Mouse (Mus musculus) hindbrain, embryonic 13.5 days (tissue): Measurements from ENCODE around the gene Mink1. TPM values are rescaled to one million over a fixed set of nuclear protein-coding genes. Genes with fewer than 3 reads are reported as not detected.
A peak's percentile ranks its signal among the peaks of the same experiment; 100 is the strongest.

Experiments used
- ATAC-seq: fragments of 200-750 bp; cut with Nextera tagmentation; 2 replicates; pipeline ENCODE4 v1.8.0; 2017; ENCODE audit warnings: moderate TSS enrichment; ENCODE audit not compliant: low FRiP score
- H3K27ac ChIP-seq: fragments of 300-500 bp; sonication (generic); 2 replicates; pipeline ENCODE4 v1.5.1; 2015; ENCODE audit warnings: inconsistent platforms, mild to moderate bottlenecking, moderate library complexity
- H3K27me3 ChIP-seq: fragments of 300-500 bp; sonication (generic); 2 replicates; pipeline ENCODE4 v1.6.1; 2015; ENCODE audit warnings: mild to moderate bottlenecking, inconsistent platforms
- H3K36me3 ChIP-seq: fragments of 300-500 bp; sonication (generic); 2 replicates; pipeline ENCODE4 v1.6.1; 2015; ENCODE audit warnings: mild to moderate bottlenecking, inconsistent platforms
- H3K4me1 ChIP-seq: fragments of 300-500 bp; sonication (generic); replicated peaks from 2 replicates; pipeline ENCODE4 v1.6.1; 2015; ENCODE audit warnings: inconsistent platforms
- H3K4me2 ChIP-seq: fragments of 300-500 bp; sonication (generic); 2 replicates; pipeline ENCODE4 v1.6.1; 2015; ENCODE audit warnings: inconsistent platforms, mild to moderate bottlenecking, moderate library complexity
- H3K4me3 ChIP-seq: fragments of 300-500 bp; sonication (generic); 2 replicates; pipeline ENCODE4 v1.5.1; 2015; ENCODE audit warnings: mild to moderate bottlenecking, inconsistent platforms
- H3K9ac ChIP-seq: fragments of 300-500 bp; sonication (generic); 2 replicates; pipeline ENCODE4 v1.6.1; 2015; ENCODE audit warnings: mild to moderate bottlenecking, inconsistent platforms
- H3K9me3 ChIP-seq: fragments of 300-500 bp; sonication (generic); 2 replicates; pipeline ENCODE4 v1.6.1; 2016; ENCODE audit warnings: inconsistent platforms
- WGBS: fragments of 180-500 bp; shearing (Covaris S2); methylation state at CpG from one replicate; pipeline ENCODE4 v1.1.7; 2015; 5-methylcytosine and 5-hydroxymethylcytosine counted together
- polyA plus RNA-seq: library from polyadenylated mRNA; unstranded; fragments of >200 nt; fragmentation: Nextera tagmentation; extraction: Ambion mirVana; gene quantifications from 2 replicates; pipeline ENCODE4 v1.2.1, GENCODE M21; 2015

Gene Mink1
- polyA plus RNA-seq, 1 experiment from 2014 or later = 14.2 TPM

GRCm38 (mm10) chr11:70580358-70580720, 17.7 kb downstream of the Mink1 start:
- ATAC-seq = no peak
- H3K4me2 ChIP-seq = no peak overlapping the region
- no peaks in the 10 kb centered on the region for H3K9me3 ChIP-seq
- H3K9ac ChIP-seq = 0 out of 2 replicates have a peak overlapping the region, but pooled peaks have one; percentile 35
- H3K36me3 ChIP-seq = no peaks in the 10 kb centered on the region
- no peak overlapping the region for H3K27ac ChIP-seq
- H3K27me3 ChIP-seq = no peaks in the 10 kb centered on the region
- H3K4me1 ChIP-seq = peaks cover 62% of the 10 kb centered on the region
- no peak overlapping the region for H3K4me3 ChIP-seq
- 64% methylated on average over 5 of the region's 5 CpGs for WGBS

GRCm38 (mm10) chr11:70580921-70581320, 18.2 kb downstream of the Mink1 start:
- Histone ChIP-seq H3K9ac (no peak overlapping the region), H3K4me3 (no peak overlapping the region), H3K4me1 (peaks cover 68% of the 10 kb centered on the region), H3K9me3 (no peaks in the 10 kb centered on the region), H3K4me2 (no peak overlapping the region), H3K27me3 (no peaks in the 10 kb centered on the region), H3K36me3 (no peaks in the 10 kb centered on the region), H3K27ac (no peak overlapping the region)
- WGBS = 82% methylated on average over 3 of the region's 3 CpGs
- no peak for ATAC-seq

- H3K4me3 ChIP-seq = no peak overlapping the region
- ATAC-seq = no peak
These were observed 19.5 kb downstream of the Mink1 start for GRCm38 (mm10) chr11:70582196-70582595.

GRCm38 (mm10) chr11:70583022-70583714, 20.5 kb downstream of the Mink1 start:
- Histone ChIP-seq H3K27ac (peak overlapping the region; percentile 8; the same call in 1 of the 2 replicates), H3K4me3 (no peak overlapping the region), H3K9ac (no peak overlapping the region), H3K4me2 (no peak overlapping the region), H3K9me3 (no peaks in the 10 kb centered on the region), H3K27me3 (no peaks in the 10 kb centered on the region), H3K4me1 (peaks cover 60% of the 10 kb centered on the region), H3K36me3 (0 out of 2 replicates have a peak, but pooled peaks cover 4% of the 10 kb centered on the region)
- no peak for ATAC-seq
- 81% methylated on average over 6 of the region's 6 CpGs for WGBS

More at GRCm38 (mm10) chr11:70582196-70582595, 19.5 kb downstream of the Mink1 start:
- no peak overlapping the region for H3K27ac ChIP-seq
- H3K36me3 ChIP-seq = no peaks in the 10 kb centered on the region
- H3K4me1 ChIP-seq = peaks cover 69% of the 10 kb centered on the region
- WGBS = 74% methylated on average over 3 of the region's 3 CpGs
- no peak overlapping the region for H3K4me2 ChIP-seq
- no peaks in the 10 kb centered on the region for H3K27me3 ChIP-seq
- H3K9ac ChIP-seq = no peak overlapping the region
- no peaks in the 10 kb centered on the region for H3K9me3 ChIP-seq

GRCm38 (mm10) chr11:70583775-70584174, 21.1 kb downstream of the Mink1 start:
- no peak overlapping the region for H3K4me3 ChIP-seq
- 0 out of 2 replicates have a peak, but pooled peaks cover 4% of the 10 kb centered on the region for H3K36me3 ChIP-seq
- ATAC-seq = no peak
- H3K4me2 ChIP-seq = no peak overlapping the region
- 0 out of 2 replicates have a peak overlapping the region, but pooled peaks have one; percentile 8 for H3K27ac ChIP-seq
- no peaks in the 10 kb centered on the region for H3K27me3 ChIP-seq
- no peak overlapping the region for H3K9ac ChIP-seq
- 92% methylated on average over 7 of the region's 7 CpGs for WGBS
- H3K4me1 ChIP-seq = peaks cover 54% of the 10 kb centered on the region
- no peaks in the 10 kb centered on the region for H3K9me3 ChIP-seq

GRCm38 (mm10) chr11:70585457-70585856, 22.8 kb downstream of the Mink1 start:
- H3K27me3 ChIP-seq = no peaks in the 10 kb centered on the region
- H3K9ac ChIP-seq = peak overlapping the region; percentile 46; the same call in 1 of the 2 replicates
- 0 out of 2 replicates have a peak, but pooled peaks cover 4% of the 10 kb centered on the region for H3K36me3 ChIP-seq
- WGBS = 40% methylated on average over 7 of the region's 7 CpGs
- no peaks in the 10 kb centered on the region for H3K9me3 ChIP-seq
- H3K27ac ChIP-seq = peak overlapping the region; percentile 30; the same call in 1 of the 2 replicates
- ATAC-seq = no peak
- peaks cover 40% of the 10 kb centered on the region for H3K4me1 ChIP-seq
- no peak overlapping the region for H3K4me3 ChIP-seq
- no peak overlapping the region for H3K4me2 ChIP-seq

DNA sequence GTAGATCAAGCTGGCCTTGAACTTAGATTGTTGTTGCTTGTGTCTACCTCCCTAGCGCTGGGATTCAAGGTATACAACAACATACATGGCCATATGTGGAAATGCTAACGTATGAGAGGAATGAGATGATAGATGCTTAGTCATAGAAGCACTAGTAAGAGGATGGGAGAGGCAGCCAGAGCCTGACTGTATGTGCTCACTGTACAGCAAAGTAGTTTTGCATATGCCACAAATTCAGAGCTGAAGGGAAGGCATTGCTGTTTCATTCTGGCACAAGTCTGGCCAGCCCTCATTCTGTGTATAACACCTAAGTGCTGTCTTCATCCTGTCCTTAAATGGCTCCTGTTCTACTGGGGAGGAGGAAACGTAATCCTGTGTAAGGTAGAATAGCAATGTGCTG, 23.6 kb downstream of the Mink1 start:
- Histone ChIP-seq H3K4me3 (no peak overlapping the region), H3K9ac (no peak overlapping the region), H3K4me2 (no peak overlapping the region), H3K27ac (no peak overlapping the region), H3K36me3 (0 out of 2 replicates have a peak, but pooled peaks cover 4% of the 10 kb centered on the region), H3K27me3 (no peaks in the 10 kb centered on the region), H3K4me1 (peaks cover 40% of the 10 kb centered on the region), H3K9me3 (no peaks in the 10 kb centered on the region)
- no peak for ATAC-seq
- 93% methylated on average over 3 of the region's 3 CpGs for WGBS

GRCm38 (mm10) chr11:70586954-70587353, 24.3 kb downstream of the Mink1 start:
- Histone ChIP-seq H3K36me3 (0 out of 2 replicates have a peak, but pooled peaks cover 4% of the 10 kb centered on the region), H3K27ac (no peak overlapping the region), H3K9ac (no peak overlapping the region), H3K4me1 (peaks cover 44% of the 10 kb centered on the region), H3K4me3 (no peak overlapping the region), H3K9me3 (no peaks in the 10 kb centered on the region), H3K27me3 (no peaks in the 10 kb centered on the region), H3K4me2 (no peak overlapping the region)
- 84% methylated on average over 5 of the region's 5 CpGs for WGBS
- no peak for ATAC-seq

GRCm38 (mm10) chr11:70591733-70592132, 29.1 kb downstream of the Mink1 start:
- H3K9me3 ChIP-seq = no peaks in the 10 kb centered on the region
- H3K9ac ChIP-seq = no peak overlapping the region
- H3K36me3 ChIP-seq = 0 out of 2 replicates have a peak, but pooled peaks cover 4% of the 10 kb centered on the region
- no peak overlapping the region for H3K27ac ChIP-seq
- no peak overlapping the region for H3K4me2 ChIP-seq
- H3K4me1 ChIP-seq = peaks cover 18% of the 10 kb centered on the region
- H3K4me3 ChIP-seq = no peak overlapping the region
- no peak for ATAC-seq
- no peaks in the 10 kb centered on the region for H3K27me3 ChIP-seq
- 88% methylated on average over 1 of the region's 1 CpGs for WGBS

DNA sequence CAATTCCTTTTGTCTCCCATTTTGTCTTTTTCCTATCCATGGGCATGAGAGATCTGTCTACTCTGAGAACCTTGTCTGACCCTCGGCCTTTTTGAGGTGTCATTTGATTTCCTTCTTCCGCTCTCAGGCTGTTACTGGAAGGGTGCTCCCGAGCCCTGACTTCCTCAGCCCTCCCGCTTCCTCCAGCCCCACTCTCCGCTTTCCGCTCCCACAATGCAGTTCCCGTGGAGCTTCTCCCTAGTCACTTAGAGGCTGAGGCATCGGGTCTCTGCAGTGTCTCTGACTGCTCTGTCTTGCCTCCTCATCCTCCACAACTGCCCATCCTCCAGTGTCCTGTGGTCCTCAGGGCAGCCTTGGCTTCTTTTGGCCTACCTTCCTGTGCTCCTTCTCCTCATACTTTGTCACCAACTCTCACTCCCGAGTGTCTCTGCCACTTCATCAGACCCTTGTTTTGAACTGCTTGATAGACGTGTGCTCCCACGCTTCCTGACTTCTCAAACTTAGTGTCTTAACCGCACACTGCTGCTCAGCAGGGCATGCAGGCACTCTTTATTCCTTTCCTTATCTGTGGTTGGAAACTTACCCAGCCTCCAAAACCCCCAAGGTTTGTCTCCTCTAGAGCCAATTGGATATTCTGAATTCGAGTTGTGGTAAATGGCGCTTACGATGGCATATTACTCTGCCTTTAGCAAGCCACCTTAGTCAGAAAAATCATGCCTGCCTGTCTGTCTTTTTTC, 31.7 kb downstream of the Mink1 start:
- WGBS = 84% methylated on average over 15 of the region's 15 CpGs
- Histone ChIP-seq H3K4me1 (peaks cover 21% of the 10 kb centered on the region), H3K27ac (peak overlapping the region; percentile 9), H3K27me3 (no peaks in the 10 kb centered on the region), H3K36me3 (peaks cover 24% of the 10 kb centered on the region), H3K4me2 (no peak overlapping the region), H3K9me3 (no peaks in the 10 kb centered on the region), H3K4me3 (no peak overlapping the region), H3K9ac (no peak overlapping the region)
- ATAC-seq = no peak

DNA sequence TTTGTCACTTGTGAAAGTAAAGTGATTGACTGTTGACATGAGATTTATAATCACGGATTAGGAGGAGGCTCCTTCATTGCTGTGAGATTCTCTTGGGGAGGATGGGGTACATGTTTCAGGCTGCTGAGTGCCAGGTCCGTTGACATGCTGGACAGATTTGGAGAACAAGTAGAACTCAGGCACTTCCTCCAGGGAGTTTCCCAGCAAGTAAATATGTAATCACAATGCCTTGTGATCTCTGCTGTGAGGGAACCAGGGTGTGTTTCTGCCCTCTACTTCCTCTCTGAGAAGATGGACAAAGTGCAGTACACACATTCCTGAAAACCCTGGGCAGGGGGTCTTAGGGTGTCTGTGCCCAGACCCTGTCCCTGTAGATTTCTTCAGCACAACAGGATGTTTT, 33.0 kb downstream of the Mink1 start:
- ATAC-seq = no peak
- peaks cover 21% of the 10 kb centered on the region for H3K4me1 ChIP-seq
- H3K4me3 ChIP-seq = no peak overlapping the region
- no peaks in the 10 kb centered on the region for H3K27me3 ChIP-seq
- 0 out of 2 replicates have a peak overlapping the region, but pooled peaks have one; percentile 1 for H3K9ac ChIP-seq
- 75% methylated on average over 2 of the region's 2 CpGs for WGBS
- no peak overlapping the region for H3K4me2 ChIP-seq
- 0 out of 2 replicates have a peak overlapping the region, but pooled peaks have one; percentile 14 for H3K27ac ChIP-seq
- no peaks in the 10 kb centered on the region for H3K9me3 ChIP-seq
- peaks cover 33% of the 10 kb centered on the region for H3K36me3 ChIP-seq

DNA sequence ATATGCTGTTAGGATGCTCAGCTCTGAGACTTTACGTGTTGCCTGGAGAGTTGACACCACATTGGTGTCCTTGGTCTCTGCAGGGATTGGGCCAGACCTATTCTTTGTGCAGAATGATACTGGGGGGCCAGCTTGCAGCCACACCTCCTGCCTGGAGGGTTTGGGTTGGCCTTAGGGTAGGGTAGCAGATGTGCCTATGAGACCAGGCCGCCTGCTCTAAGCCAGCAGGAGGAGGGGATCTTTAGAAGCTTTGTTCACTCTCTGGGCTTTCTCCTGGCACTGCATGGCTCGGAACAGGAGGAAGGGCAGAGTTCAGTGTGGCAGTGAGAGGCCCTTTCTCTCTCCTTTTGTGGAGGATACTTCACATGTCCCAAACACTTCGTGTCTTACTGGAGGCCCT, 33.4 kb downstream of the Mink1 start:
- H3K27ac ChIP-seq = peak overlapping the region; percentile 70
- WGBS = 37% methylated on average over 4 of the region's 4 CpGs
- H3K36me3 ChIP-seq = peaks cover 33% of the 10 kb centered on the region
- H3K9ac ChIP-seq = 0 out of 2 replicates have a peak overlapping the region, but pooled peaks have one; percentile 1
- ATAC-seq = peak; percentile 28; the same call in 1 of the 2 replicates
- H3K4me1 ChIP-seq = peaks cover 21% of the 10 kb centered on the region
- H3K4me2 ChIP-seq = no peak overlapping the region
- no peaks in the 10 kb centered on the region for H3K9me3 ChIP-seq
- no peak overlapping the region for H3K4me3 ChIP-seq
- no peaks in the 10 kb centered on the region for H3K27me3 ChIP-seq
